Mouse (Mus musculus): ENCODE data around the gene Zfp560. TPM values are rescaled to one million over a fixed set of nuclear protein-coding genes. Genes with fewer than 3 reads are reported as not detected.

Zfp560 gene
- polyA plus RNA-seq, 1 experiment from 2014 or later: 13.8 TPM

Other genes starting within 250 kb of the Zfp560 start
- not detected in 2 replicates for gene Olfr870, start 211.1 kb downstream of the Zfp560 start, polyA plus RNA-seq (2015; fragmentation: Nextera tagmentation; extraction: Ambion mirVana)
- not detected in 2 replicates for gene Olfr871, start 173.0 kb downstream of the Zfp560 start, polyA plus RNA-seq (2015; fragmentation: Nextera tagmentation; extraction: Ambion mirVana)
- not detected in 2 replicates for gene Olfr872, start 148.1 kb downstream of the Zfp560 start, polyA plus RNA-seq (2015; fragmentation: Nextera tagmentation; extraction: Ambion mirVana)
- gene Olfr39, start 102.8 kb downstream of the Zfp560 start, polyA plus RNA-seq (2015; fragmentation: Nextera tagmentation; extraction: Ambion mirVana): not detected in 2 replicates
- not detected in 2 replicates for gene Olfr873, start 86.6 kb downstream of the Zfp560 start, polyA plus RNA-seq (2015; fragmentation: Nextera tagmentation; extraction: Ambion mirVana)
- not detected in 2 replicates for gene Olfr18, start 49.1 kb downstream of the Zfp560 start, polyA plus RNA-seq (2015; fragmentation: Nextera tagmentation; extraction: Ambion mirVana)
- gene Zfp26, start 75.0 kb upstream of the Zfp560 start, polyA plus RNA-seq (2015; fragmentation: Nextera tagmentation; extraction: Ambion mirVana): 4.4 and 5.4 TPM in 2 replicates
- gene Zfp426, start 107.6 kb upstream of the Zfp560 start, polyA plus RNA-seq (2015; fragmentation: Nextera tagmentation; extraction: Ambion mirVana): 6.7 and 7.9 TPM in 2 replicates
- 16.0 and 17.7 TPM in 2 replicates for gene Zfp266, start 136.2 kb upstream of the Zfp560 start, polyA plus RNA-seq (2015; fragmentation: Nextera tagmentation; extraction: Ambion mirVana)
- 2.3 and 3.0 TPM in 2 replicates for gene Zfp846, start 196.1 kb upstream of the Zfp560 start, polyA plus RNA-seq (2015; fragmentation: Nextera tagmentation; extraction: Ambion mirVana)